Mouse (Mus musculus): Measurements from ENCODE around the gene Kctd6.

DNA sequence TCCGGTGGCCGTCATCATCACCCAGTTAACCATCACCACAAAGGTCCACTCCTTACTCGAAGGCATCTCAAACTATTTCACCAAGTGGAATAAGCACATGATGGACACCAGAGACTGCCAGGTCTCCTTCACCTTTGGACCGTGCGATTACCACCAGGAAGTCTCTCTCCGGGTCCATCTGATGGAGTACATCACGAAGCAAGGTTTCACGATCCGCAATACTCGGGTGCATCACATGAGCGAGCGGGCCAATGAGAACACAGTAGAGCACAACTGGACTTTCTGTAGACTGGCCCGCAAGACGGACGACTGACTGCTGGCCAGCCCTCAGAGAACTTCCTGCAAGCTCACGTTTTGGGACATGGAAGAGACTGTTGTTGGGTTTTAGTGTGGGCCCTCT, 8.6 kb downstream of the Kctd6 start:
- TF ChIP-seq CTCF (IDR thresholded peaks at IDR 0.05; ENCODE audit: low read depth) (no peak), EP300 (IDR thresholded peaks at IDR 0.05; ENCODE audit: low read depth) (no peak)

All from liver, embryonic 14.5 days (tissue).